Mouse (Mus musculus) cortical plate, adult 2 months (tissue): ENCODE results near the gene Steap3.

Experiments used
- CTCF ChIP-seq: fragments of 200-500 bp; IDR thresholded peaks from 2 replicates; pipeline ENCODE4 v1.5.1; 2011; ENCODE audit warnings: mild to moderate bottlenecking, control low read depth, low read length; ENCODE audit not compliant: insufficient read depth; ENCODE audit errors: extremely low read depth
- POLR2A ChIP-seq: fragments of 200-500 bp; IDR thresholded peaks from 2 replicates; pipeline ENCODE4 v1.6.1; 2011; ENCODE audit warnings: mild to moderate bottlenecking, low read length, control low read depth; ENCODE audit not compliant: insufficient read depth; ENCODE audit errors: extremely low read depth

- TF ChIP-seq CTCF: no peak
- TF ChIP-seq POLR2A: no peak
These were observed 111.0 kb downstream of the Steap3 start for GRCm38 (mm10) chr1:120161502-120161901.
